Mouse (Mus musculus) liver, embryonic 14.5 days (tissue): ENCODE measurements at regions not wholly inside any gene's neighbourhood (a gene's known extent, or its start where the extent isn't known, plus 50 kb on each side); places are given as distances from the start of the nearest gene placed in this dataset.

Experiments used
- ATAC-seq: fragments of 200-750 bp; cut with Nextera tagmentation; 2 replicates; pipeline ENCODE4 v1.8.0; 2017; ENCODE audit warnings: moderate number of reproducible peaks, mild to moderate bottlenecking, moderate library complexity; ENCODE audit not compliant: insufficient read depth
- DNase-seq, 3 experiments: peaks; one replicate each; pipeline ENCODE4 v3.0.0-alpha.2; 2012 to 2013; ENCODE audit warnings: low read depth in 3 of 3, low spot score in 3 of 3
- H3K27ac ChIP-seq: fragments of 300-500 bp; sonication (generic); 2 replicates; pipeline ENCODE4 v1.5.1; 2014; ENCODE audit warnings: moderate library complexity, mild to moderate bottlenecking, control low read depth, inconsistent platforms
- H3K27me3 ChIP-seq: fragments of 300-500 bp; sonication (generic); 2 replicates; pipeline ENCODE4 v1.6.1; 2014; ENCODE audit warnings: mild to moderate bottlenecking, low read length, moderate library complexity; ENCODE audit not compliant: control insufficient read depth, insufficient read depth
- H3K36me3 ChIP-seq: fragments of 300-500 bp; sonication (generic); replicated peaks from 2 replicates; pipeline ENCODE4 v1.6.1; 2014; ENCODE audit warnings: low read depth; ENCODE audit not compliant: control insufficient read depth, insufficient read depth
- H3K4me1 ChIP-seq, 2 experiments: fragments of 200-500 bp in 1 of 2; fragments of 300-500 bp in 1 of 2; sonication (generic) in 1 of 2; replicated peaks; 2 replicates each; pipeline ENCODE4 v1.6.1; 2012 to 2014; ENCODE audit warnings: antibody characterized with exemption in 1 of 2, inconsistent platforms in 1 of 2, low read length in 1 of 2; ENCODE audit not compliant: control insufficient read depth in 2 of 2, insufficient read depth in 2 of 2
- H3K4me2 ChIP-seq: fragments of 300-500 bp; sonication (generic); 2 replicates; pipeline ENCODE4 v1.6.1; 2014; ENCODE audit warnings: low read depth, mild to moderate bottlenecking, control low read depth, moderate library complexity
- H3K4me3 ChIP-seq, 2 experiments: fragments of 200-500 bp in 1 of 2; fragments of 300-500 bp in 1 of 2; sonication (generic) in 1 of 2; 2 replicates each; pipeline ENCODE4 v1.5.1; 2012 to 2014; ENCODE audit warnings: low read depth in 2 of 2, low read length in 2 of 2, mild to moderate bottlenecking in 2 of 2, control low read depth in 1 of 2, inconsistent platforms in 1 of 2, moderate library complexity in 1 of 2; ENCODE audit not compliant: insufficient read depth in 1 of 2
- H3K9ac ChIP-seq: fragments of 300-500 bp; sonication (generic); replicated peaks from 2 replicates; pipeline ENCODE4 v1.6.1; 2014; ENCODE audit warnings: mild to moderate bottlenecking, control low read depth, moderate library complexity
- H3K9me3 ChIP-seq: fragments of 300-500 bp; sonication (generic); 2 replicates; pipeline ENCODE4 v1.6.1; 2016; ENCODE audit warnings: low read length, mixed read lengths; ENCODE audit not compliant: control insufficient read depth
- CTCF ChIP-seq: IDR thresholded peaks from 2 replicates; pipeline ENCODE4 v1.5.1; 2016; ENCODE audit warnings: antibody characterized with exemption, low read depth, control low read depth
- EP300 ChIP-seq: IDR thresholded peaks from 2 replicates; pipeline ENCODE4 v1.6.1; 2016; ENCODE audit warnings: antibody characterized with exemption, low read depth
- WGBS: fragments of 180-500 bp; shearing (Covaris S2); extraction: QIAGEN DNeasy Blood & Tissue Kit; methylation state at CpG from one replicate; pipeline ENCODE4 v1.1.7; 2014; ENCODE audit not compliant: insufficient replicate concordance; 5-methylcytosine and 5-hydroxymethylcytosine counted together

GRCm38 (mm10) chr2:168354397-168354796 lies 72.9 kb upstream of the Kcng1 start:
- H3K4me1 ChIP-seq, result no peaks in the 10 kb centered on the region
- no peak overlapping the region for H3K9ac ChIP-seq
- no peak for DNase-seq
- no peak overlapping the region for H3K4me3 ChIP-seq
- no peaks in the 10 kb centered on the region for H3K27me3 ChIP-seq
- ATAC-seq, result no peak
- H3K36me3 ChIP-seq, result no peaks in the 10 kb centered on the region
- H3K27ac ChIP-seq, result no peak overlapping the region
- no peaks in the 10 kb centered on the region for H3K9me3 ChIP-seq
- H3K4me2 ChIP-seq, result no peak overlapping the region
- WGBS, result 47% methylated on average over 10 of the region's 10 CpGs
- TF ChIP-seq CTCF, result no peak
- TF ChIP-seq EP300, result no peak

- DNase-seq, result no peak
- H3K36me3 ChIP-seq, result no peaks in the 10 kb centered on the region
- no peak overlapping the region for H3K27ac ChIP-seq
- no peaks in the 10 kb centered on the region for H3K27me3 ChIP-seq
- WGBS, result 48% methylated on average over 5 of the region's 5 CpGs
- TF ChIP-seq CTCF (no peak), EP300 (no peak)
- no peaks in the 10 kb centered on the region for H3K4me1 ChIP-seq
- no peaks in the 10 kb centered on the region for H3K9me3 ChIP-seq
- H3K9ac ChIP-seq, result no peak overlapping the region
- no peak overlapping the region for H3K4me2 ChIP-seq
- no peak overlapping the region for H3K4me3 ChIP-seq
- no peak for ATAC-seq
Observed at GRCm38 (mm10) chr2:168352626-168353025, 71.1 kb upstream of the Kcng1 start.

- DNase-seq (no peak), ATAC-seq (no peak)
- no peak overlapping the region for H3K4me3 ChIP-seq
- no peak overlapping the region for H3K27ac ChIP-seq
- no peak for TF ChIP-seq EP300
- no peak for TF ChIP-seq CTCF
- no peaks in the 10 kb centered on the region for H3K4me1 ChIP-seq
- WGBS, result 18% methylated on average over 3 of the region's 3 CpGs
- H3K36me3 ChIP-seq, result no peaks in the 10 kb centered on the region
- no peaks in the 10 kb centered on the region for H3K9me3 ChIP-seq
- H3K27me3 ChIP-seq, result no peaks in the 10 kb centered on the region
- no peak overlapping the region for H3K9ac ChIP-seq
- no peak overlapping the region for H3K4me2 ChIP-seq
Observed at GRCm38 (mm10) chr2:168352194-168352593, 70.7 kb upstream of the Kcng1 start.

- no peak for ATAC-seq
- no peak overlapping the region for H3K4me2 ChIP-seq
- H3K9ac ChIP-seq, result no peak overlapping the region
- H3K4me1 ChIP-seq, result no peaks in the 10 kb centered on the region
- WGBS, result 39% methylated on average over 5 of the region's 5 CpGs
- DNase-seq, result no peak
- TF ChIP-seq EP300, result no peak
- TF ChIP-seq CTCF, result no peak
- no peak overlapping the region for H3K4me3 ChIP-seq
- no peaks in the 10 kb centered on the region for H3K36me3 ChIP-seq
- H3K9me3 ChIP-seq, result no peaks in the 10 kb centered on the region
- no peak overlapping the region for H3K27ac ChIP-seq
- no peaks in the 10 kb centered on the region for H3K27me3 ChIP-seq
Observed at GRCm38 (mm10) chr2:168345384-168345783, 63.8 kb upstream of the Kcng1 start.

- no peaks in the 10 kb centered on the region for H3K9me3 ChIP-seq
- H3K4me2 ChIP-seq, result no peak overlapping the region
- no peaks in the 10 kb centered on the region for H3K36me3 ChIP-seq
- H3K27ac ChIP-seq, result no peak overlapping the region
- no peak for TF ChIP-seq EP300
- TF ChIP-seq CTCF, result no peak
- H3K9ac ChIP-seq, result no peak overlapping the region
- H3K27me3 ChIP-seq, result no peaks in the 10 kb centered on the region
- no peaks in the 10 kb centered on the region for H3K4me1 ChIP-seq
- no peak for DNase-seq
- WGBS, result 53% methylated on average over 7 of the region's 7 CpGs
- ATAC-seq, result no peak
- H3K4me3 ChIP-seq, result no peak overlapping the region
Observed at GRCm38 (mm10) chr2:168343705-168344104, 62.2 kb upstream of the Kcng1 start.

- TF ChIP-seq EP300, result no peak
- no peak for TF ChIP-seq CTCF
- no peaks in the 10 kb centered on the region for H3K4me1 ChIP-seq
- no peak for ATAC-seq
- H3K9me3 ChIP-seq, result no peaks in the 10 kb centered on the region
- H3K4me3 ChIP-seq, result no peak overlapping the region
- no peak overlapping the region for H3K4me2 ChIP-seq
- H3K27me3 ChIP-seq, result no peaks in the 10 kb centered on the region
- H3K27ac ChIP-seq, result no peak overlapping the region
- 68% methylated on average over 6 of the region's 6 CpGs for WGBS
- no peak for DNase-seq
- H3K36me3 ChIP-seq, result no peaks in the 10 kb centered on the region
- H3K9ac ChIP-seq, result no peak overlapping the region
Observed at GRCm38 (mm10) chr2:168338819-168339218, 57.3 kb upstream of the Kcng1 start.
